Mouse (Mus musculus) stomach, postnatal 0 days (tissue): ENCODE data around the gene Ikbkg.

Source experiments
- CTCF ChIP-seq: IDR thresholded peaks from 2 replicates; pipeline ENCODE4 v1.5.1; 2016; ENCODE audit warnings: antibody characterized with exemption, low read depth, mild to moderate bottlenecking, moderate library complexity
- EP300 ChIP-seq: optimal IDR thresholded peaks from 2 replicates; pipeline ENCODE3; 2016; ENCODE audit warnings: antibody characterized with exemption

- TF ChIP-seq CTCF (peak; percentile 97), EP300 (no peak)
Observed at GRCm38 (mm10) chrX:74413377-74413776, 20.3 kb downstream of the Ikbkg start.
